Mouse (Mus musculus) olfactory bulb, adult 2 months (tissue): ENCODE results near the gene Erc2.

Source experiments
- CTCF ChIP-seq: fragments of 200-500 bp; IDR thresholded peaks from 2 replicates; pipeline ENCODE4 v1.5.1; 2012; ENCODE audit warnings: low read depth, mild to moderate bottlenecking, low read length, moderate library complexity; ENCODE audit not compliant: insufficient read depth
- POLR2A ChIP-seq: fragments of 200-500 bp; IDR thresholded peaks from 2 replicates; pipeline ENCODE4 v1.6.1; 2012; ENCODE audit warnings: mild to moderate bottlenecking, low read depth, low read length, moderate library complexity; ENCODE audit not compliant: insufficient read depth

- TF ChIP-seq CTCF, result no peak
- no peak for TF ChIP-seq POLR2A
These were observed 737.8 kb downstream of the Erc2 start for GRCm38 (mm10) chr14:28359983-28360382.
